Mouse (Mus musculus): ENCODE results near the gene Csnk1e.
"Not testable (repeated sequence)": the region's sequence is repeated elsewhere in the genome, so short reads cannot be mapped to it uniquely, and the experiment has no call there.

Gene Csnk1e

GRCm38 (mm10) chr15:79455106-79455810 is at the start of gene Csnk1e:
Gene Csnk1e, minus strand, starts transcription at chr15:79455566.
- no peak for DNase-seq (ENCODE audit: low spot score in 2 of 2)

- no peak for DNase-seq (ENCODE audit: low spot score in 2 of 2)
Observed at GRCm38 (mm10) chr15:79504707-79505452, 49.5 kb upstream of the Csnk1e start, which contains the start of gene Kcnj4. Gene Kcnj4, minus strand, starts transcription at chr15:79505241.

- no peak for DNase-seq (ENCODE audit: low spot score in 2 of 2)
Observed at GRCm38 (mm10) chr15:79503438-79503837, 48.1 kb upstream of the Csnk1e start.

GRCm38 (mm10) chr15:79502891-79503341 is 47.5 kb upstream of the Csnk1e start:
- peak; percentile 73 to 80 for DNase-seq (ENCODE audit: low spot score in 2 of 2)

GRCm38 (mm10) chr15:79500110-79500509 is 44.7 kb upstream of the Csnk1e start:
- DNase-seq (ENCODE audit: low spot score in 2 of 2), result no peak

- DNase-seq (ENCODE audit: low spot score in 2 of 2), result peak in 1 of 2 experiments; percentile 75
Observed at GRCm38 (mm10) chr15:79493527-79493926, 38.2 kb upstream of the Csnk1e start.

- DNase-seq (ENCODE audit: low spot score in 2 of 2), result no peak
Observed at GRCm38 (mm10) chr15:79489463-79489862, 34.1 kb upstream of the Csnk1e start.

- peak; percentile 72 to 73 for DNase-seq (ENCODE audit: low spot score in 2 of 2)
Observed at GRCm38 (mm10) chr15:79481181-79481688, 25.9 kb upstream of the Csnk1e start.

- DNase-seq (ENCODE audit: low spot score in 2 of 2), result no peak
Observed at GRCm38 (mm10) chr15:79477227-79477626, 21.9 kb upstream of the Csnk1e start.

- no peak for DNase-seq (ENCODE audit: low spot score in 2 of 2)
Observed at GRCm38 (mm10) chr15:79473638-79474355, 18.4 kb upstream of the Csnk1e start.

- no peak for DNase-seq (ENCODE audit: low spot score in 2 of 2)
Observed at GRCm38 (mm10) chr15:79473042-79473441, 17.7 kb upstream of the Csnk1e start.

GRCm38 (mm10) chr15:79471095-79471494 is 15.7 kb upstream of the Csnk1e start:
- no peak for DNase-seq (ENCODE audit: low spot score in 2 of 2)

GRCm38 (mm10) chr15:79470583-79470982 is 15.2 kb upstream of the Csnk1e start:
- no peak for DNase-seq (ENCODE audit: low spot score in 2 of 2)

- no peak for DNase-seq (ENCODE audit: low spot score in 2 of 2)
Observed at GRCm38 (mm10) chr15:79469577-79469976, 14.2 kb upstream of the Csnk1e start.

- DNase-seq (ENCODE audit: low spot score in 2 of 2), result peak; percentile 84 to 90
Observed at GRCm38 (mm10) chr15:79466601-79467286, 11.4 kb upstream of the Csnk1e start.

GRCm38 (mm10) chr15:79456546-79456945 is 1.2 kb upstream of the Csnk1e start:
- DNase-seq (ENCODE audit: low spot score in 2 of 2), result no peak

- DNase-seq (ENCODE audit: low spot score in 2 of 2), result not testable (repeated sequence)
Observed at GRCm38 (mm10) chr15:79456104-79456503, 738 bp upstream of the Csnk1e start.

- DNase-seq (ENCODE audit: low spot score in 2 of 2), result no peak
Observed at GRCm38 (mm10) chr15:79453831-79454230, 1.5 kb downstream of the Csnk1e start.

- DNase-seq (ENCODE audit: low spot score in 2 of 2), result no peak
Observed at GRCm38 (mm10) chr15:79448041-79448440, 7.3 kb downstream of the Csnk1e start.

GRCm38 (mm10) chr15:79445786-79446654 is 9.3 kb downstream of the Csnk1e start:
- DNase-seq (ENCODE audit: low spot score in 2 of 2), result no peak

Measured in frontal cortex, postnatal 36 days (tissue).